Mouse (Mus musculus): ENCODE measurements at regions not wholly inside any gene's neighbourhood (a gene's known extent, or its start where the extent isn't known, plus 50 kb on each side); places are given as distances from the start of the nearest gene placed in this dataset.

- no peak for DNase-seq (ENCODE audit: extremely low spot score, low spot score)
Observed at GRCm38 (mm10) chr2:74354591-74354990, 224.6 kb downstream of the Lnpk start.

GRCm38 (mm10) chr2:74349809-74350208, 229.4 kb downstream of the Lnpk start:
- DNase-seq (ENCODE audit: extremely low spot score, low spot score): no peak

GRCm38 (mm10) chr2:74306301-74306700, 272.9 kb downstream of the Lnpk start:
- no peak for DNase-seq (ENCODE audit: extremely low spot score, low spot score)

GRCm38 (mm10) chr2:74300885-74301451, 278.3 kb downstream of the Lnpk start:
- DNase-seq (ENCODE audit: extremely low spot score, low spot score): peak; percentile 29

GRCm38 (mm10) chr2:74300366-74300791, 278.9 kb downstream of the Lnpk start:
- peak; percentile 68 for DNase-seq (ENCODE audit: extremely low spot score, low spot score)

GRCm38 (mm10) chr2:74292641-74293040, 286.6 kb downstream of the Lnpk start:
- no peak for DNase-seq (ENCODE audit: extremely low spot score, low spot score)

GRCm38 (mm10) chr2:74291416-74292396, 287.5 kb downstream of the Lnpk start:
- no peak for DNase-seq (ENCODE audit: extremely low spot score, low spot score)

- no peak for DNase-seq (ENCODE audit: extremely low spot score, low spot score)
Observed at GRCm38 (mm10) chr2:74285624-74286023, 293.6 kb downstream of the Lnpk start.

- DNase-seq (ENCODE audit: extremely low spot score, low spot score): no peak
Observed at GRCm38 (mm10) chr2:74264963-74265362, 314.3 kb downstream of the Lnpk start.

GRCm38 (mm10) chr2:74257034-74257781, 322.0 kb downstream of the Lnpk start:
- no peak for DNase-seq (ENCODE audit: extremely low spot score, low spot score)

GRCm38 (mm10) chr2:74247521-74247920, 331.7 kb downstream of the Lnpk start:
- no peak for DNase-seq (ENCODE audit: extremely low spot score, low spot score)

GRCm38 (mm10) chr2:74246631-74247030, 332.6 kb downstream of the Lnpk start:
- no peak for DNase-seq (ENCODE audit: extremely low spot score, low spot score)

- no peak for DNase-seq (ENCODE audit: extremely low spot score, low spot score)
Observed at GRCm38 (mm10) chr2:74244203-74244602, 333.1 kb upstream of the Atp5g3 start.

GRCm38 (mm10) chr2:74243801-74244200, 332.7 kb upstream of the Atp5g3 start:
- DNase-seq (ENCODE audit: extremely low spot score, low spot score): no peak

GRCm38 (mm10) chr2:74239586-74239985, 328.5 kb upstream of the Atp5g3 start:
- no peak for DNase-seq (ENCODE audit: extremely low spot score, low spot score)

GRCm38 (mm10) chr2:74217437-74217836, 306.3 kb upstream of the Atp5g3 start:
- no peak for DNase-seq (ENCODE audit: extremely low spot score, low spot score)

GRCm38 (mm10) chr2:74210210-74210609, 299.1 kb upstream of the Atp5g3 start:
- no peak for DNase-seq (ENCODE audit: extremely low spot score, low spot score)

GRCm38 (mm10) chr2:74209421-74209917, 298.3 kb upstream of the Atp5g3 start:
- DNase-seq (ENCODE audit: extremely low spot score, low spot score): no peak

GRCm38 (mm10) chr2:74207440-74207839, 296.3 kb upstream of the Atp5g3 start:
- DNase-seq (ENCODE audit: extremely low spot score, low spot score): no peak

GRCm38 (mm10) chr2:74202776-74203175, 291.6 kb upstream of the Atp5g3 start:
- no peak for DNase-seq (ENCODE audit: extremely low spot score, low spot score)

- DNase-seq (ENCODE audit: extremely low spot score, low spot score): no peak
Observed at GRCm38 (mm10) chr2:74201608-74202323, 290.6 kb upstream of the Atp5g3 start.
